18 mouse cellular contexts compared by ENCODE assay signal in genomic region chr12:51863116-51864002, GRCm38 (mm10). TPM values are rescaled to one million over a fixed set of nuclear protein-coding genes. Genes with fewer than 3 reads are reported as not detected.
DNase-seq lines count a peak whose midpoint lies in the region; ATAC-seq and TF ChIP-seq lines count a peak whose summit lies in the region.
"Had no signal": no experiment of that assay in that cellular context is flagged by ENCODE, and none has a peak within 500 bp of the region (broad histone marks: within the 10 kb centered on the region; RNA-seq: fewer than 3 reads in every experiment).

No protein-coding gene starts in this region.

- no peak overlapping the region for H3K4me2 ChIP-seq in neural tube, embryonic 15.5 days
- no peak overlapping the region for H3K4me2 ChIP-seq in forebrain, postnatal 0 days (ENCODE audit: low read depth)
- H3K4me2 ChIP-seq: embryonic facial prominence, embryonic 12.5 days; forebrain, embryonic 12.5 days; heart, embryonic 15.5 days; hindbrain, embryonic 12.5 days; liver, embryonic 12.5 days had no signal

- WGBS in neural tube, embryonic 15.5 days: 93% methylated on average over 14 of the region's 14 CpGs
- WGBS in forebrain, postnatal 0 days: 92% methylated on average over 14 of the region's 14 CpGs

- H3K4me1 ChIP-seq in neural tube, embryonic 15.5 days: peaks cover 11% of the 10 kb centered on the region; the same call in 1 of the 2 replicates
- H3K4me1 ChIP-seq in forebrain, postnatal 0 days (ENCODE audit: insufficient read depth): 0 out of 2 replicates have a peak, but pooled peaks cover 4% of the 10 kb centered on the region

- H3K9ac ChIP-seq in neural tube, embryonic 15.5 days (replicated peaks): no peak overlapping the region
- no peak overlapping the region for H3K9ac ChIP-seq in forebrain, postnatal 0 days
- H3K9ac ChIP-seq: embryonic facial prominence, embryonic 12.5 days; forebrain, embryonic 12.5 days; heart, embryonic 15.5 days; hindbrain, embryonic 12.5 days; liver, embryonic 12.5 days had no signal

- intact Hi-C loops in gastrocnemius, adult 2 months (cut with DNase I): loop anchor here (2.0 kb wide), 1 partner anchor 17 kb away; no protein-coding TSS in a partner anchor

- no peaks in the 10 kb centered on the region for H3K27me3 ChIP-seq in neural tube, embryonic 15.5 days (replicated peaks)
- no peaks in the 10 kb centered on the region for H3K27me3 ChIP-seq in forebrain, postnatal 0 days (ENCODE audit: insufficient read depth, low read length)
- H3K27me3 ChIP-seq: embryonic facial prominence, embryonic 12.5 days; forebrain, embryonic 12.5 days; heart, embryonic 15.5 days; liver, embryonic 12.5 days had no signal

- no peaks in the 10 kb centered on the region for H3K36me3 ChIP-seq in neural tube, embryonic 15.5 days
- no peaks in the 10 kb centered on the region for H3K36me3 ChIP-seq in forebrain, postnatal 0 days (ENCODE audit: insufficient read depth)
- H3K36me3 ChIP-seq: embryonic facial prominence, embryonic 12.5 days; forebrain, embryonic 12.5 days; heart, embryonic 15.5 days; hindbrain, embryonic 12.5 days; liver, embryonic 12.5 days; midbrain, embryonic 10.5 days had no signal

- no peak for DNase-seq in gastrocnemius, adult 2 months
- no peak for DNase-seq in gastrocnemius, postnatal 4 days (ENCODE audit: low spot score in 2 of 2)
- peak; percentile 26 for DNase-seq in thymus, postnatal 4 days
- DNase-seq in thymus, postnatal 36 days: no peak
- peak; percentile 31 for DNase-seq in kidney, postnatal 14 days
- DNase-seq in forebrain, postnatal 0 days: no peak
- DNase-seq: cerebellum, postnatal 25 days; layer of hippocampus, postnatal 36 days; left cerebral cortex, postnatal 4 days; thymus, adult 2 months had no signal

- H3K9me3 ChIP-seq in neural tube, embryonic 15.5 days (replicated peaks): no peaks in the 10 kb centered on the region
- no peaks in the 10 kb centered on the region for H3K9me3 ChIP-seq in forebrain, postnatal 0 days (ENCODE audit: low read length)
- H3K9me3 ChIP-seq: embryonic facial prominence, embryonic 12.5 days; forebrain, embryonic 12.5 days; heart, embryonic 15.5 days; hindbrain, embryonic 12.5 days; liver, embryonic 12.5 days; midbrain, embryonic 10.5 days had no signal

- TF ChIP-seq CTCF in gastrocnemius, adult 2 months (IDR thresholded peaks at IDR 0.05): no peak
- no peak for TF ChIP-seq CTCF in forebrain, postnatal 0 days (IDR thresholded peaks at IDR 0.05; ENCODE audit: low read depth)

- no peak overlapping the region for H3K4me3 ChIP-seq in gastrocnemius, adult 2 months
- H3K4me3 ChIP-seq in neural tube, embryonic 15.5 days (replicated peaks): no peak overlapping the region
- no peak overlapping the region for H3K4me3 ChIP-seq in forebrain, postnatal 0 days (ENCODE audit: low read depth, low read length)
- H3K4me3 ChIP-seq: embryonic facial prominence, embryonic 12.5 days; forebrain, embryonic 12.5 days; heart, embryonic 15.5 days; hindbrain, embryonic 12.5 days; liver, embryonic 12.5 days; midbrain, embryonic 10.5 days had no signal

- no peak for ATAC-seq in erythroid progenitor cell, adult 5-6 weeks (replicated peaks; ENCODE audit: low FRiP score, poor library complexity, severe bottlenecking)
- no peak for ATAC-seq in neural tube, embryonic 15.5 days (ENCODE audit: low FRiP score)
- no peak for ATAC-seq in forebrain, postnatal 0 days
- ATAC-seq: liver, embryonic 12.5 days had no signal

- peak overlapping the region; percentile 96 for H3K27ac ChIP-seq in gastrocnemius, adult 2 months
- H3K27ac ChIP-seq in neural tube, embryonic 15.5 days (replicated peaks): no peak overlapping the region
- no peak overlapping the region for H3K27ac ChIP-seq in forebrain, postnatal 0 days (ENCODE audit: low read depth, low read length)
- H3K27ac ChIP-seq: embryonic facial prominence, embryonic 12.5 days; forebrain, embryonic 12.5 days; heart, embryonic 15.5 days; hindbrain, embryonic 12.5 days; liver, embryonic 12.5 days; midbrain, embryonic 10.5 days had no signal

RNA-seq across cellular contexts. Expression of gene Hectd1, which starts 34.0 kb away (rescaled TPM):
- 100 to 1,000 TPM in 1 of 2 experiments, 10 to 100 TPM in 1; 98.6 to 100 TPM for total RNA-seq in gastrocnemius, adult 2 months (2021)
- total RNA-seq in gastrocnemius, postnatal 4 days (2021): 100 to 1,000 TPM in 1 of 2 experiments, 10 to 100 TPM in 1; 91.2 to 104 TPM
- total RNA-seq in erythroid progenitor cell, adult 5-6 weeks (2015; ENCODE audit: low replicate concordance): 83.3 and 96.0 TPM in 2 replicates
- total RNA-seq in erythroid progenitor cell, adult 5-6 weeks (2017; ENCODE audit: low replicate concordance): 139 and 142 TPM in 2 replicates
- polyA plus RNA-seq in neural tube, embryonic 15.5 days (2015; fragmentation: Nextera tagmentation; extraction: Ambion mirVana): 36.0 and 37.6 TPM in 2 replicates
- 70.5 and 93.6 TPM in 2 replicates for total RNA-seq in forebrain, postnatal 0 days (2014; rRNA removed)
- 18.2 and 27.6 TPM in 2 replicates for polyA plus RNA-seq in forebrain, postnatal 0 days (2015; fragmentation: Nextera tagmentation; extraction: Ambion mirVana)

Comparison
In these comparisons a context has a peak if more than half of its experiments do, and no peak if none do; other contexts are left out.
1. DNase-seq: peak in thymus, postnatal 4 days (single experiment) and kidney, postnatal 14 days (single experiment); none in gastrocnemius, adult 2 months (single experiment), gastrocnemius, postnatal 4 days (0 of 2), thymus, postnatal 36 days (0 of 2) and forebrain, postnatal 0 days (single experiment).